Mouse (Mus musculus): ENCODE measurements at regions not wholly inside any gene's neighbourhood (a gene's known extent, or its start where the extent isn't known, plus 50 kb on each side); places are given as distances from the start of the nearest gene placed in this dataset.

DNA sequence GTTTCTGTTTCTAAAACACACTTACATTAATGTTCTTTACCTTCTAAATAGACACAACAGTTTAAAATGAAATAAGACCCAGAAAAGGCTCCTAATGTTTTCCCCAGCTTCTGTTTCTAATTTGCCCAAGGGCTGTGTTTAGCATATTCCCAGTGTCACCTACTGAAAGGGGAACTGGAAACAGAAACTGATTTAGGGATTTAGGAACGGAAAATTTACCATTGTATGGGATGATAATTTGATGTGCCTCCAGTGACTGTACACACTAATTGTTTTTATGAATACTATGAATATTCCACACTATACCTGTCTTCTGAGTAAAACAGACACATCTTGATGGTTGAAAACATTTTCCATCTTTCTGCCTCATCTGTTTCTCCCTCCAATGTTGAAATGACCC, 728.0 kb upstream of the Cited2 start:
- TF ChIP-seq CTCF (conservative IDR thresholded peaks at IDR 0.05; ENCODE audit: insufficient read depth, insufficient read length, low read depth, low read length), result no peak
- TF ChIP-seq POLR2A (IDR thresholded peaks at IDR 0.05; ENCODE audit: low read depth, low read length), result no peak

Measured in kidney, adult 2 months (tissue).